20 mouse cellular contexts compared by ENCODE assay signal in genomic region chr1:39612491-39612890, GRCm38 (mm10). TPM values are rescaled to one million over a fixed set of nuclear protein-coding genes. Genes with fewer than 3 reads are reported as not detected.
"Had no signal": no experiment of that assay in that cellular context is flagged by ENCODE, and none has a peak within 500 bp of the region (broad histone marks: within the 10 kb centered on the region; RNA-seq: fewer than 3 reads in every experiment).

No protein-coding gene starts in this region.

- H3K9ac ChIP-seq: intestine, embryonic 15.5 days; liver, embryonic 12.5 days; liver, embryonic 15.5 days; lung, embryonic 15.5 days; midbrain, embryonic 13.5 days; neural tube, embryonic 13.5 days had no signal

- H3K4me3 ChIP-seq: intestine, embryonic 15.5 days; liver, embryonic 12.5 days; liver, embryonic 15.5 days; lung, embryonic 15.5 days; megakaryocyte, embryonic 14.5 days; midbrain, embryonic 10.5 days; midbrain, embryonic 13.5 days; myocyte; neural tube, embryonic 13.5 days had no signal

- H3K36me3 ChIP-seq: intestine, embryonic 15.5 days; liver, embryonic 12.5 days; liver, embryonic 15.5 days; lung, embryonic 15.5 days; midbrain, embryonic 10.5 days; midbrain, embryonic 13.5 days; neural tube, embryonic 13.5 days had no signal

- H3K4me1 ChIP-seq: midbrain, embryonic 13.5 days; neural tube, embryonic 13.5 days had no signal

- H3K27ac ChIP-seq: intestine, embryonic 15.5 days; kidney, postnatal 0 days; liver, embryonic 12.5 days; liver, embryonic 15.5 days; lung, embryonic 15.5 days; midbrain, embryonic 10.5 days; midbrain, embryonic 13.5 days; neural tube, embryonic 13.5 days had no signal

- H3K9me3 ChIP-seq: intestine, embryonic 15.5 days; liver, embryonic 12.5 days; liver, embryonic 15.5 days; lung, embryonic 15.5 days; megakaryocyte, embryonic 14.5 days; midbrain, embryonic 10.5 days; midbrain, embryonic 13.5 days; neural tube, embryonic 13.5 days had no signal

- H3K4me2 ChIP-seq: intestine, embryonic 15.5 days; liver, embryonic 12.5 days; liver, embryonic 15.5 days; lung, embryonic 15.5 days; midbrain, embryonic 13.5 days; neural tube, embryonic 13.5 days had no signal

- DNase-seq: layer of hippocampus, adult 9-11 months; lung, adult 18-20 months; lung, postnatal 10 days; lung, postnatal 36 days; thymus, adult 2 months; thymus, postnatal 14 days; thymus, postnatal 4 days had no signal

- ATAC-seq: hindbrain, embryonic 16.5 days; intestine, embryonic 15.5 days; liver, embryonic 12.5 days; midbrain, embryonic 13.5 days; midbrain, embryonic 16.5 days had no signal

- H3K27me3 ChIP-seq: intestine, embryonic 15.5 days; lung, embryonic 15.5 days; midbrain, embryonic 13.5 days; neural tube, embryonic 13.5 days had no signal

RNA-seq across cellular contexts. Expression of gene Creg2, which starts 38.8 kb away (rescaled TPM):
- polyA plus RNA-seq: limb, embryonic 11.5 days; liver, embryonic 12.5 days; liver, embryonic 15.5 days; myocyte had no signal
